Mouse (Mus musculus) urinary bladder, postnatal 4 days (tissue): ENCODE data around the gene Yipf3.
A peak's percentile ranks its signal among the peaks of the same experiment; 100 is the strongest.

Source experiments
- DNase-seq, 2 experiments: peaks; one replicate each; pipeline ENCODE4 v3.0.0; 2021 to 2022; ENCODE audit warnings: low spot score in 2 of 2

Yipf3 gene

GRCm38 (mm10) chr17:46247512-46248188, at the start of gene Yipf3, which contains the start of gene Polr1c:
TSS of gene Yipf3 (plus strand) at chr17:46248080.
TSS of gene Polr1c (minus strand) at chr17:46248054.
- DNase-seq, result peak; percentile 91 to 96

- no peak for DNase-seq
Observed at GRCm38 (mm10) chr17:46201151-46201550, 46.7 kb upstream of the Yipf3 start.

- peak; percentile 93 for DNase-seq
Observed at GRCm38 (mm10) chr17:46202421-46203071, 45.3 kb upstream of the Yipf3 start, which contains the start of the genes Polh and Xpo5. TSS of gene Polh (minus strand) at chr17:46202645. TSS of gene Xpo5 (plus strand) at chr17:46202782.

- no peak for DNase-seq
Observed at GRCm38 (mm10) chr17:46203078-46203477, 44.8 kb upstream of the Yipf3 start.

- DNase-seq, result no peak
Observed at GRCm38 (mm10) chr17:46206676-46207075, 41.2 kb upstream of the Yipf3 start.

- no peak for DNase-seq
Observed at GRCm38 (mm10) chr17:46210550-46210949, 37.3 kb upstream of the Yipf3 start.

- DNase-seq, result no peak
Observed at GRCm38 (mm10) chr17:46221601-46222000, 26.3 kb upstream of the Yipf3 start.

- DNase-seq, result no peak
Observed at GRCm38 (mm10) chr17:46227576-46227975, 20.3 kb upstream of the Yipf3 start.

- no peak for DNase-seq
Observed at GRCm38 (mm10) chr17:46236067-46236466, 11.8 kb upstream of the Yipf3 start.

GRCm38 (mm10) chr17:46237079-46237478, 10.8 kb upstream of the Yipf3 start:
- DNase-seq, result no peak

GRCm38 (mm10) chr17:46237480-46237879, 10.4 kb upstream of the Yipf3 start:
- DNase-seq, result no peak

- DNase-seq, result peak in 1 of 2 experiments; percentile 54
Observed at GRCm38 (mm10) chr17:46239516-46240114, 8.3 kb upstream of the Yipf3 start.

GRCm38 (mm10) chr17:46241471-46241870, 6.4 kb upstream of the Yipf3 start:
- peak in 1 of 2 experiments; percentile 57 for DNase-seq

GRCm38 (mm10) chr17:46242274-46242673, 5.6 kb upstream of the Yipf3 start:
- peak in 1 of 2 experiments; percentile 56 for DNase-seq

GRCm38 (mm10) chr17:46242993-46243392, 4.9 kb upstream of the Yipf3 start:
- no peak for DNase-seq

- no peak for DNase-seq
Observed at GRCm38 (mm10) chr17:46243624-46244023, 4.3 kb upstream of the Yipf3 start.

- peak in 1 of 2 experiments; percentile 58 for DNase-seq
Observed at GRCm38 (mm10) chr17:46244579-46244978, 3.3 kb upstream of the Yipf3 start.

GRCm38 (mm10) chr17:46248189-46248522, 276 bp downstream of the Yipf3 start:
- no peak for DNase-seq

- DNase-seq, result no peak
Observed at GRCm38 (mm10) chr17:46251174-46251573, 3.3 kb downstream of the Yipf3 start.

GRCm38 (mm10) chr17:46252571-46253451, 4.9 kb downstream of the Yipf3 start:
- DNase-seq, result no peak

GRCm38 (mm10) chr17:46253452-46254084, 5.7 kb downstream of the Yipf3 start, which contains the start of gene Lrrc73:
TSS of gene Lrrc73 (plus strand) at chr17:46253531.
- peak; percentile 83 to 92 for DNase-seq
